Mouse (Mus musculus): ENCODE data around the gene Osm. TPM values are rescaled to one million over a fixed set of nuclear protein-coding genes. Genes with fewer than 3 reads are reported as not detected.

Osm gene
- polyA plus RNA-seq, 1 experiment from 2014 or later: 0.33 TPM

- H3K9me3 ChIP-seq (replicated peaks; ENCODE audit: control insufficient read depth, low read length): no peaks in the 10 kb centered on the region
- no peaks in the 10 kb centered on the region for H3K36me3 ChIP-seq (ENCODE audit: control insufficient read depth, insufficient read depth)
- no peak overlapping the region for H3K9ac ChIP-seq (ENCODE audit: low read length)
- ATAC-seq (replicated peaks; ENCODE audit: extremely low read depth, insufficient read depth, low FRiP score): no peak
- WGBS: 70% methylated on average over 8 of the region's 8 CpGs
- no peak overlapping the region for H3K27ac ChIP-seq (ENCODE audit: low read length)
- H3K27me3 ChIP-seq (ENCODE audit: control insufficient read depth, insufficient read depth, low read length): no peaks in the 10 kb centered on the region
- H3K4me1 ChIP-seq (ENCODE audit: control insufficient read depth, insufficient read depth, low read length): no peaks in the 10 kb centered on the region
- H3K4me3 ChIP-seq (ENCODE audit: low read length): no peak overlapping the region
- H3K4me2 ChIP-seq (ENCODE audit: low read depth, low read length): no peak overlapping the region
Measured at GRCm38 (mm10) chr11:4196636-4197035, 39.6 kb upstream of the Osm start.

GRCm38 (mm10) chr11:4197691-4198090 is 38.5 kb upstream of the Osm start:
- ATAC-seq (replicated peaks; ENCODE audit: extremely low read depth, insufficient read depth, low FRiP score): no peak
- no peaks in the 10 kb centered on the region for H3K9me3 ChIP-seq (replicated peaks; ENCODE audit: control insufficient read depth, low read length)
- WGBS: 65% methylated on average over 1 of the region's 1 CpGs
- no peak overlapping the region for H3K4me2 ChIP-seq (ENCODE audit: low read depth, low read length)
- H3K4me1 ChIP-seq (ENCODE audit: control insufficient read depth, insufficient read depth, low read length): peaks cover 7% of the 10 kb centered on the region
- no peak overlapping the region for H3K9ac ChIP-seq (ENCODE audit: low read length)
- no peaks in the 10 kb centered on the region for H3K36me3 ChIP-seq (ENCODE audit: control insufficient read depth, insufficient read depth)
- H3K27me3 ChIP-seq (ENCODE audit: control insufficient read depth, insufficient read depth, low read length): no peaks in the 10 kb centered on the region
- no peak overlapping the region for H3K4me3 ChIP-seq (ENCODE audit: low read length)
- H3K27ac ChIP-seq (ENCODE audit: low read length): no peak overlapping the region

GRCm38 (mm10) chr11:4201981-4202700 is 34.1 kb upstream of the Osm start:
- WGBS: 59% methylated on average over 11 of the region's 11 CpGs
- ATAC-seq (replicated peaks; ENCODE audit: extremely low read depth, insufficient read depth, low FRiP score): no peak
- H3K27ac ChIP-seq (ENCODE audit: low read length): peak overlapping the region; percentile 68; the same call in 1 of the 2 replicates
- H3K27me3 ChIP-seq (ENCODE audit: control insufficient read depth, insufficient read depth, low read length): no peaks in the 10 kb centered on the region
- no peaks in the 10 kb centered on the region for H3K36me3 ChIP-seq (ENCODE audit: control insufficient read depth, insufficient read depth)
- H3K4me1 ChIP-seq (ENCODE audit: control insufficient read depth, insufficient read depth, low read length): peaks cover 31% of the 10 kb centered on the region
- H3K4me2 ChIP-seq (ENCODE audit: low read depth, low read length): no peak overlapping the region
- no peaks in the 10 kb centered on the region for H3K9me3 ChIP-seq (replicated peaks; ENCODE audit: control insufficient read depth, low read length)
- no peak overlapping the region for H3K9ac ChIP-seq (ENCODE audit: low read length)
- H3K4me3 ChIP-seq (ENCODE audit: low read length): no peak overlapping the region

- no peaks in the 10 kb centered on the region for H3K36me3 ChIP-seq (ENCODE audit: control insufficient read depth, insufficient read depth)
- H3K9ac ChIP-seq (ENCODE audit: low read length): no peak overlapping the region
- H3K4me2 ChIP-seq (ENCODE audit: low read depth, low read length): no peak overlapping the region
- H3K4me1 ChIP-seq (ENCODE audit: control insufficient read depth, insufficient read depth, low read length): peaks cover 31% of the 10 kb centered on the region
- no peak overlapping the region for H3K4me3 ChIP-seq (ENCODE audit: low read length)
- ATAC-seq (replicated peaks; ENCODE audit: extremely low read depth, insufficient read depth, low FRiP score): no peak
- H3K27me3 ChIP-seq (ENCODE audit: control insufficient read depth, insufficient read depth, low read length): no peaks in the 10 kb centered on the region
- H3K27ac ChIP-seq (ENCODE audit: low read length): peak overlapping the region; percentile 68
- H3K9me3 ChIP-seq (replicated peaks; ENCODE audit: control insufficient read depth, low read length): no peaks in the 10 kb centered on the region
- 58% methylated on average over 12 of the region's 12 CpGs for WGBS
Measured at GRCm38 (mm10) chr11:4202995-4203704, 33.1 kb upstream of the Osm start.

GRCm38 (mm10) chr11:4203705-4204074 is 32.5 kb upstream of the Osm start:
- 23% methylated on average over 2 of the region's 2 CpGs for WGBS
- Histone ChIP-seq H3K9me3 (replicated peaks; ENCODE audit: control insufficient read depth, low read length) (no peaks in the 10 kb centered on the region), H3K4me3 (ENCODE audit: low read length) (no peak overlapping the region), H3K9ac (ENCODE audit: low read length) (no peak overlapping the region; the same call in 1 of the 2 replicates), H3K4me2 (ENCODE audit: low read depth, low read length) (no peak overlapping the region), H3K36me3 (ENCODE audit: control insufficient read depth, insufficient read depth) (no peaks in the 10 kb centered on the region), H3K4me1 (ENCODE audit: control insufficient read depth, insufficient read depth, low read length) (peaks cover 31% of the 10 kb centered on the region), H3K27me3 (ENCODE audit: control insufficient read depth, insufficient read depth, low read length) (no peaks in the 10 kb centered on the region), H3K27ac (ENCODE audit: low read length) (peak overlapping the region; percentile 68)
- peak; percentile 81 for ATAC-seq (replicated peaks; ENCODE audit: extremely low read depth, insufficient read depth, low FRiP score)

GRCm38 (mm10) chr11:4205097-4205655 is 31.0 kb upstream of the Osm start:
- 0 out of 2 replicates have a peak, but pooled peaks cover 2% of the 10 kb centered on the region for H3K36me3 ChIP-seq (ENCODE audit: control insufficient read depth, insufficient read depth)
- no peak overlapping the region for H3K4me3 ChIP-seq (ENCODE audit: low read length)
- no peak overlapping the region for H3K27ac ChIP-seq (ENCODE audit: low read length)
- no peaks in the 10 kb centered on the region for H3K27me3 ChIP-seq (ENCODE audit: control insufficient read depth, insufficient read depth, low read length)
- no peaks in the 10 kb centered on the region for H3K9me3 ChIP-seq (replicated peaks; ENCODE audit: control insufficient read depth, low read length)
- peaks cover 31% of the 10 kb centered on the region for H3K4me1 ChIP-seq (ENCODE audit: control insufficient read depth, insufficient read depth, low read length)
- H3K9ac ChIP-seq (ENCODE audit: low read length): no peak overlapping the region
- H3K4me2 ChIP-seq (ENCODE audit: low read depth, low read length): no peak overlapping the region
- no peak for ATAC-seq (replicated peaks; ENCODE audit: extremely low read depth, insufficient read depth, low FRiP score)
- WGBS: 72% methylated on average over 5 of the region's 5 CpGs

- H3K27ac ChIP-seq (ENCODE audit: low read length): no peak overlapping the region
- WGBS: 68% methylated on average over 7 of the region's 7 CpGs
- no peak for ATAC-seq (replicated peaks; ENCODE audit: extremely low read depth, insufficient read depth, low FRiP score)
- H3K27me3 ChIP-seq (ENCODE audit: control insufficient read depth, insufficient read depth, low read length): no peaks in the 10 kb centered on the region
- no peak overlapping the region for H3K9ac ChIP-seq (ENCODE audit: low read length)
- no peaks in the 10 kb centered on the region for H3K9me3 ChIP-seq (replicated peaks; ENCODE audit: control insufficient read depth, low read length)
- peaks cover 8% of the 10 kb centered on the region for H3K36me3 ChIP-seq (ENCODE audit: control insufficient read depth, insufficient read depth)
- no peak overlapping the region for H3K4me3 ChIP-seq (ENCODE audit: low read length)
- H3K4me2 ChIP-seq (ENCODE audit: low read depth, low read length): no peak overlapping the region
- H3K4me1 ChIP-seq (ENCODE audit: control insufficient read depth, insufficient read depth, low read length): peaks cover 31% of the 10 kb centered on the region
Measured at GRCm38 (mm10) chr11:4205951-4206350, 30.3 kb upstream of the Osm start.

- no peaks in the 10 kb centered on the region for H3K27me3 ChIP-seq (ENCODE audit: control insufficient read depth, insufficient read depth, low read length)
- 36% methylated on average over 6 of the region's 6 CpGs for WGBS
- no peaks in the 10 kb centered on the region for H3K9me3 ChIP-seq (replicated peaks; ENCODE audit: control insufficient read depth, low read length)
- H3K4me2 ChIP-seq (ENCODE audit: low read depth, low read length): no peak overlapping the region
- ATAC-seq (replicated peaks; ENCODE audit: extremely low read depth, insufficient read depth, low FRiP score): no peak
- H3K27ac ChIP-seq (ENCODE audit: low read length): no peak overlapping the region
- H3K4me1 ChIP-seq (ENCODE audit: control insufficient read depth, insufficient read depth, low read length): peaks cover 31% of the 10 kb centered on the region
- no peak overlapping the region for H3K9ac ChIP-seq (ENCODE audit: low read length)
- H3K36me3 ChIP-seq (ENCODE audit: control insufficient read depth, insufficient read depth): peaks cover 9% of the 10 kb centered on the region
- no peak overlapping the region for H3K4me3 ChIP-seq (ENCODE audit: low read length)
Measured at GRCm38 (mm10) chr11:4206563-4206962, 29.7 kb upstream of the Osm start.

- no peak for ATAC-seq (replicated peaks; ENCODE audit: extremely low read depth, insufficient read depth, low FRiP score)
- H3K9me3 ChIP-seq (replicated peaks; ENCODE audit: control insufficient read depth, low read length): no peaks in the 10 kb centered on the region
- 91% methylated on average over 9 of the region's 9 CpGs for WGBS
- peaks cover 9% of the 10 kb centered on the region for H3K36me3 ChIP-seq (ENCODE audit: control insufficient read depth, insufficient read depth)
- no peak overlapping the region for H3K4me3 ChIP-seq (ENCODE audit: low read length)
- H3K9ac ChIP-seq (ENCODE audit: low read length): no peak overlapping the region
- H3K4me2 ChIP-seq (ENCODE audit: low read depth, low read length): no peak overlapping the region
- H3K27me3 ChIP-seq (ENCODE audit: control insufficient read depth, insufficient read depth, low read length): no peaks in the 10 kb centered on the region
- H3K4me1 ChIP-seq (ENCODE audit: control insufficient read depth, insufficient read depth, low read length): peaks cover 25% of the 10 kb centered on the region
- H3K27ac ChIP-seq (ENCODE audit: low read length): no peak overlapping the region
Measured at GRCm38 (mm10) chr11:4207655-4208054, 28.6 kb upstream of the Osm start.
